Mouse (Mus musculus): ENCODE measurements around the gene Slc9a1. TPM values are rescaled to one million over a fixed set of nuclear protein-coding genes. Genes with fewer than 3 reads are reported as not detected.

The Slc9a1 gene
- polyA plus RNA-seq, 1 experiment, result 30.1 TPM

- peak overlapping the region; percentile 15 for H3K27ac ChIP-seq (ENCODE audit: insufficient read depth, low read depth, low read length)
- peak overlapping the region; percentile 82 for H3K4me3 ChIP-seq (ENCODE audit: insufficient read depth, low read depth, low read length)
- peaks cover 4% of the 10 kb centered on the region; the same call in 1 of the 2 replicates for H3K4me1 ChIP-seq (ENCODE audit: control insufficient read depth, insufficient read depth, low read length)
- peak; percentile 98 for DNase-seq
- H3K27me3 ChIP-seq (replicated peaks; ENCODE audit: control insufficient read depth, insufficient read depth, low read length), result no peaks in the 10 kb centered on the region
- no peaks in the 10 kb centered on the region for H3K36me3 ChIP-seq (ENCODE audit: control insufficient read depth, insufficient read depth, low read length)
- under 1% methylated on average over 60 of the region's 60 CpGs for WGBS
- TF ChIP-seq POLR2A (IDR thresholded peaks at IDR 0.05; ENCODE audit: low read depth, low read length) (peak; percentile 18), CTCF (conservative IDR thresholded peaks at IDR 0.05; ENCODE audit: insufficient read depth, insufficient read length, low read depth, low read length) (no peak)
These were observed 30.3 kb upstream of the Slc9a1 start for GRCm38 (mm10) chr4:133339148-133339749.

GRCm38 (mm10) chr4:133340217-133340616, 29.3 kb upstream of the Slc9a1 start:
- TF ChIP-seq POLR2A (IDR thresholded peaks at IDR 0.05; ENCODE audit: low read depth, low read length), result no peak
- no peak for TF ChIP-seq CTCF (conservative IDR thresholded peaks at IDR 0.05; ENCODE audit: insufficient read depth, insufficient read length, low read depth, low read length)
- Histone ChIP-seq H3K4me1 (ENCODE audit: control insufficient read depth, insufficient read depth, low read length) (peaks cover 4% of the 10 kb centered on the region; the same call in 1 of the 2 replicates), H3K36me3 (ENCODE audit: control insufficient read depth, insufficient read depth, low read length) (no peaks in the 10 kb centered on the region), H3K4me3 (ENCODE audit: insufficient read depth, low read depth, low read length) (no peak overlapping the region), H3K27me3 (replicated peaks; ENCODE audit: control insufficient read depth, insufficient read depth, low read length) (no peaks in the 10 kb centered on the region), H3K27ac (ENCODE audit: insufficient read depth, low read depth, low read length) (no peak overlapping the region)
- DNase-seq, result no peak
- 87% methylated on average over 2 of the region's 2 CpGs for WGBS

- 3% methylated on average over 4 of the region's 4 CpGs for WGBS
- no peaks in the 10 kb centered on the region for H3K36me3 ChIP-seq (ENCODE audit: control insufficient read depth, insufficient read depth, low read length)
- peak; percentile 46 for DNase-seq
- H3K27me3 ChIP-seq (replicated peaks; ENCODE audit: control insufficient read depth, insufficient read depth, low read length), result no peaks in the 10 kb centered on the region
- no peaks in the 10 kb centered on the region for H3K4me1 ChIP-seq (ENCODE audit: control insufficient read depth, insufficient read depth, low read length)
- no peak overlapping the region for H3K4me3 ChIP-seq (ENCODE audit: insufficient read depth, low read depth, low read length)
- H3K27ac ChIP-seq (ENCODE audit: insufficient read depth, low read depth, low read length), result no peak overlapping the region
- TF ChIP-seq CTCF (conservative IDR thresholded peaks at IDR 0.05; ENCODE audit: insufficient read depth, insufficient read length, low read depth, low read length), result peak; percentile 64
- TF ChIP-seq POLR2A (IDR thresholded peaks at IDR 0.05; ENCODE audit: low read depth, low read length), result no peak
These were observed 25.4 kb upstream of the Slc9a1 start for GRCm38 (mm10) chr4:133344112-133344511.

- Histone ChIP-seq H3K4me3 (ENCODE audit: insufficient read depth, low read depth, low read length) (no peak overlapping the region), H3K27ac (ENCODE audit: insufficient read depth, low read depth, low read length) (no peak overlapping the region), H3K4me1 (ENCODE audit: control insufficient read depth, insufficient read depth, low read length) (no peaks in the 10 kb centered on the region), H3K27me3 (replicated peaks; ENCODE audit: control insufficient read depth, insufficient read depth, low read length) (no peaks in the 10 kb centered on the region), H3K36me3 (ENCODE audit: control insufficient read depth, insufficient read depth, low read length) (no peaks in the 10 kb centered on the region)
- peak; percentile 58 for TF ChIP-seq CTCF (conservative IDR thresholded peaks at IDR 0.05; ENCODE audit: insufficient read depth, insufficient read length, low read depth, low read length)
- TF ChIP-seq POLR2A (IDR thresholded peaks at IDR 0.05; ENCODE audit: low read depth, low read length), result no peak
- DNase-seq, result peak; percentile 42
- WGBS, result 86% methylated on average over 6 of the region's 6 CpGs
These were observed 23.8 kb upstream of the Slc9a1 start for GRCm38 (mm10) chr4:133345702-133346101.

GRCm38 (mm10) chr4:133346577-133346976, 22.9 kb upstream of the Slc9a1 start:
- WGBS, result 62% methylated on average over 4 of the region's 4 CpGs
- Histone ChIP-seq H3K4me3 (ENCODE audit: insufficient read depth, low read depth, low read length) (no peak overlapping the region), H3K36me3 (ENCODE audit: control insufficient read depth, insufficient read depth, low read length) (no peaks in the 10 kb centered on the region), H3K27me3 (replicated peaks; ENCODE audit: control insufficient read depth, insufficient read depth, low read length) (no peaks in the 10 kb centered on the region), H3K27ac (ENCODE audit: insufficient read depth, low read depth, low read length) (no peak overlapping the region), H3K4me1 (ENCODE audit: control insufficient read depth, insufficient read depth, low read length) (no peaks in the 10 kb centered on the region)
- DNase-seq, result no peak
- no peak for TF ChIP-seq POLR2A (IDR thresholded peaks at IDR 0.05; ENCODE audit: low read depth, low read length)
- no peak for TF ChIP-seq CTCF (conservative IDR thresholded peaks at IDR 0.05; ENCODE audit: insufficient read depth, insufficient read length, low read depth, low read length)

GRCm38 (mm10) chr4:133347624-133348023, 21.9 kb upstream of the Slc9a1 start:
- Histone ChIP-seq H3K27me3 (replicated peaks; ENCODE audit: control insufficient read depth, insufficient read depth, low read length) (no peaks in the 10 kb centered on the region), H3K27ac (ENCODE audit: insufficient read depth, low read depth, low read length) (no peak overlapping the region), H3K36me3 (ENCODE audit: control insufficient read depth, insufficient read depth, low read length) (no peaks in the 10 kb centered on the region), H3K4me1 (ENCODE audit: control insufficient read depth, insufficient read depth, low read length) (no peaks in the 10 kb centered on the region), H3K4me3 (ENCODE audit: insufficient read depth, low read depth, low read length) (no peak overlapping the region)
- 72% methylated on average over 4 of the region's 4 CpGs for WGBS
- TF ChIP-seq POLR2A (IDR thresholded peaks at IDR 0.05; ENCODE audit: low read depth, low read length), result no peak
- TF ChIP-seq CTCF (conservative IDR thresholded peaks at IDR 0.05; ENCODE audit: insufficient read depth, insufficient read length, low read depth, low read length), result no peak; the same call in 1 of the 2 replicates
- DNase-seq, result peak; percentile 8

GRCm38 (mm10) chr4:133348051-133348775, 21.3 kb upstream of the Slc9a1 start:
- no peaks in the 10 kb centered on the region for H3K27me3 ChIP-seq (replicated peaks; ENCODE audit: control insufficient read depth, insufficient read depth, low read length)
- H3K4me1 ChIP-seq (ENCODE audit: control insufficient read depth, insufficient read depth, low read length), result no peaks in the 10 kb centered on the region
- no peak overlapping the region for H3K27ac ChIP-seq (ENCODE audit: insufficient read depth, low read depth, low read length)
- no peaks in the 10 kb centered on the region for H3K36me3 ChIP-seq (ENCODE audit: control insufficient read depth, insufficient read depth, low read length)
- TF ChIP-seq CTCF (conservative IDR thresholded peaks at IDR 0.05; ENCODE audit: insufficient read depth, insufficient read length, low read depth, low read length), result no peak
- no peak for TF ChIP-seq POLR2A (IDR thresholded peaks at IDR 0.05; ENCODE audit: low read depth, low read length)
- no peak for DNase-seq
- WGBS, result 76% methylated on average over 5 of the region's 5 CpGs
- no peak overlapping the region for H3K4me3 ChIP-seq (ENCODE audit: insufficient read depth, low read depth, low read length)
